Mouse (Mus musculus): ENCODE results near the gene Setd5. TPM values are rescaled to one million over a fixed set of nuclear protein-coding genes. Genes with fewer than 3 reads are reported as not detected.
A peak's percentile ranks its signal among the peaks of the same experiment; 100 is the strongest.

The Setd5 gene
- polyA plus RNA-seq, 1 experiment = 22.5 TPM

DNA sequence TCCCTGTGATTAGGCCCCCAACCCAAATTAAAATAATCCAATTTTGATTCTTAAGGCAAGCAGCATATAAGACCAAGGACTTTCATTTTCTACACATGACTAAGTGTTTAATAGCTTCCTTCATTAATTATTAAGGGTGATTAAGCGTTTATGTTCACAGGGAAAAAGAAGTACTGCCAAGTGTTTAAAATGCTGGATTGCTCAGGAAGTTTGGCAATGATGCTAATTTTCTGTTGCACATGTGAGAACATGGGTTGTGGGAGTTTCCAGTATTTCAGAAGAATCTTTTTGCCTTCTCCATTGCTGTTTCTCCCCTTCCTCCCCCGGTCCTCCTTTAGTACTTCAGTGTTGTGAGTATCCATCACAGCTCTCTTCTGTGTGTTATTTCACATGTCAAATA is 44.0 kb upstream of the Setd5 start:
- DNase-seq (ENCODE audit: low read depth in 1 of 2, low spot score in 2 of 2) = no peak
- no peaks in the 10 kb centered on the region for H3K4me1 ChIP-seq (ENCODE audit: control insufficient read depth, insufficient read depth, insufficient read length)
- H3K27ac ChIP-seq (ENCODE audit: insufficient read depth, low read length) = no peak overlapping the region
- WGBS = 86% methylated on average over 2 of the region's 2 CpGs
- no peak for TF ChIP-seq CTCF (IDR thresholded peaks at IDR 0.05; ENCODE audit: extremely low read depth, insufficient read depth, insufficient read length, insufficient replicate concordance)
- TF ChIP-seq POLR2A (IDR thresholded peaks at IDR 0.05; ENCODE audit: low read depth, low read length) = no peak
- H3K4me3 ChIP-seq (ENCODE audit: extremely low read depth, insufficient read depth, insufficient read length) = no peak overlapping the region
- H3K36me3 ChIP-seq (ENCODE audit: control insufficient read depth, insufficient read depth, low read length) = no peaks in the 10 kb centered on the region
- H3K27me3 ChIP-seq (ENCODE audit: control insufficient read depth, insufficient read depth, low read length) = no peaks in the 10 kb centered on the region

DNA sequence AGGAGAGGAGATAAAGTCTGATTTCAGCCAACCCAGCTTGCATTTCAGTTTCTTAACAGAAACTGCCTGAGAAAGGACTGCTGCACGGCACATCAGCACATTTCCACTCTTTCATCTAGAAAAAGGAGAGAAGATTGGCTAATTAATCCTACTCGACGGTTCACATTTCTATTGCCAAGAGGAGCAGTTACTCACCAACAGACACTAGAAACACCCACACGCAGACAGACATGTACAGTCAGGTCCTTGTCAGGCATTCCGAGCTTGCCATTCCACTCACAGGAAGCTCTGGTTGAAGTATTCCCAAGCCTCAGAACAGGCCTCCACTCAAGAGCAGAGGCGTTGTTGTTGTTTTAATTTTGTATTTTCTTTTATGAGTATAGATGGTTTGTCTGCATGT is 42.7 kb upstream of the Setd5 start:
- WGBS = 89% methylated on average over 6 of the region's 6 CpGs
- no peak overlapping the region for H3K4me3 ChIP-seq (ENCODE audit: extremely low read depth, insufficient read depth, insufficient read length)
- no peaks in the 10 kb centered on the region for H3K4me1 ChIP-seq (ENCODE audit: control insufficient read depth, insufficient read depth, insufficient read length)
- DNase-seq (ENCODE audit: low read depth in 1 of 2, low spot score in 2 of 2) = no peak
- no peaks in the 10 kb centered on the region for H3K27me3 ChIP-seq (ENCODE audit: control insufficient read depth, insufficient read depth, low read length)
- no peaks in the 10 kb centered on the region for H3K36me3 ChIP-seq (ENCODE audit: control insufficient read depth, insufficient read depth, low read length)
- TF ChIP-seq POLR2A (IDR thresholded peaks at IDR 0.05; ENCODE audit: low read depth, low read length) (no peak), CTCF (IDR thresholded peaks at IDR 0.05; ENCODE audit: extremely low read depth, insufficient read depth, insufficient read length, insufficient replicate concordance) (no peak)
- H3K27ac ChIP-seq (ENCODE audit: insufficient read depth, low read length) = no peak overlapping the region

DNA sequence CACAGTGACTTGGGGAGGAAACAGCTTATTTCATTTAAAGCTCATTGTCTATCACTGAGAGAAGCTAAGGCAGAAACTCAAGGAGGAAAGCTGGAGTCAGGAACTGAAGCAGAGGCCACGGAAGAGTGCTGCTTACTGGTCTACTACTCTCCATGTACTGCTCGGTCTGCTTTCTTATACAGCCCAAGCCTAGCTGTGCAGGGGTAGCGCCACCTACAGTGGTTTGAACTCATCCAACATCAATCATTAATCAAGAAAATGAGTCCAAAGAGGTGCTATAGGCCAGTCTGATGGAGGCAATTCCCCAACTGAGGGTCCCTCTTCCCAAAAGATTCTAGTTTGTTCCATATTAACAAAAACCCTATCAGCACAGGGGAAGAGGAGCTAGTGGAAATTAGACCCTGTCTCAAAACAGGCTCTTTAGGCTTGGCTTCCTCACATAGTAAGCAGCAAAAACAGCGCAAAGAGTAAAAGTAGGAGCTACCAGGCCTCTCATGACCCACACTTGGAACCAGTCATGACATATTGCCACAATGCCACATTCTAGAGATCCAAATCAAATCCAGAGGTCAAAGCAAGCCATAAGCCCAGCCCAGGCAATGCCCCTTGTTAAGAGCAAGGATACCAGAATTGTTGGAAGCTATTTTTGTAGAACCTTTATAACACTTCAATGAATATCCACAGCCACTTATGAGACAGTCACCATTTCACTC is 40.5 kb upstream of the Setd5 start:
- WGBS = 84% methylated on average over 4 of the region's 4 CpGs
- H3K27ac ChIP-seq (ENCODE audit: insufficient read depth, low read length) = no peak overlapping the region
- TF ChIP-seq POLR2A (IDR thresholded peaks at IDR 0.05; ENCODE audit: low read depth, low read length) = no peak
- no peak for TF ChIP-seq CTCF (IDR thresholded peaks at IDR 0.05; ENCODE audit: extremely low read depth, insufficient read depth, insufficient read length, insufficient replicate concordance)
- H3K4me3 ChIP-seq (ENCODE audit: extremely low read depth, insufficient read depth, insufficient read length) = no peak overlapping the region
- no peaks in the 10 kb centered on the region for H3K4me1 ChIP-seq (ENCODE audit: control insufficient read depth, insufficient read depth, insufficient read length)
- H3K27me3 ChIP-seq (ENCODE audit: control insufficient read depth, insufficient read depth, low read length) = no peaks in the 10 kb centered on the region
- no peaks in the 10 kb centered on the region for H3K36me3 ChIP-seq (ENCODE audit: control insufficient read depth, insufficient read depth, low read length)
- DNase-seq (ENCODE audit: low read depth in 1 of 2, low spot score in 2 of 2) = no peak

DNA sequence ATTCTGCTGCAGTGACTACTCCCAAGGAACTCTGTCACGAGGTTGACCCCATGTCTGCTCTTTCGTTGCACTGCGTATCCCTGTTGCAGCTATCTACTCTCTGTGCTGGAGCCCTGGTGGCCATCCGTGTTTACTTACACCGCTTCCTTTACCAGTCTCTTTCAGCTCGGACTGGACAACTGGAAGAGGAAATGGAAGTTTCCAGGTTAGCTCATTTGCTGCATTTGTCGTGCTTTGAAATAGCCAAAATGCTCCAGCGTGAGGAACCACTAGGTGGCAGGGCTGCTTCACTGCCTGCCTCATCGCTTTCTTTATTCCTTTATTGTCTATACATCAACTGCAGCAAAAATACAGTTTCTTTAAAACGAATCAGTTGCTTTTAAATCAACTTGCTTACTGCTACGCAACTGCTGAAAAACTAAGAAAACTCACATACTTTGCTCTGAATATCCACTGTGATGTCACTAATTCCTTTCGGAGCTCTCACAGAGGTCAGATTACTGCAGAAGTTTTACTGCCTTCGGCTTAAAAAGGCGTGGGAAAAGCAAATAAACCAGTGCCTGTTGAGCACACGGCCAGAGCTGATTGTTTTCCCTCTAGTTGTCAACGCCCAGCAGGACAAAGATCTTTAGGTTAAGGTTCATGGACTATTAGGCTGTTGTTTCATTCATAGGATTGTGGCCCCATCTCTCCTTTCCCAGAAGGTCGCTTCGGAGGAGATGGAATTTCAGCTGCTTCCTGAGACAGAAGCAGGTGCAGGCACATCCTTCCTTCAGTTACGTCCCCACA is 39.0 kb upstream of the Setd5 start:
- Histone ChIP-seq H3K36me3 (ENCODE audit: control insufficient read depth, insufficient read depth, low read length) (no peaks in the 10 kb centered on the region), H3K4me3 (ENCODE audit: extremely low read depth, insufficient read depth, insufficient read length) (no peak overlapping the region), H3K27ac (ENCODE audit: insufficient read depth, low read length) (0 out of 2 replicates have a peak overlapping the region, but pooled peaks have one; percentile 7), H3K4me1 (ENCODE audit: control insufficient read depth, insufficient read depth, insufficient read length) (no peaks in the 10 kb centered on the region), H3K27me3 (ENCODE audit: control insufficient read depth, insufficient read depth, low read length) (no peaks in the 10 kb centered on the region)
- no peak for TF ChIP-seq POLR2A (IDR thresholded peaks at IDR 0.05; ENCODE audit: low read depth, low read length)
- TF ChIP-seq CTCF (IDR thresholded peaks at IDR 0.05; ENCODE audit: extremely low read depth, insufficient read depth, insufficient read length, insufficient replicate concordance) = peak; percentile 85; the same call in 1 of the 2 replicates
- 24% methylated on average over 19 of the region's 19 CpGs for WGBS
- DNase-seq (ENCODE audit: low read depth in 1 of 2, low spot score in 2 of 2) = peak; percentile 38 to 65

DNA sequence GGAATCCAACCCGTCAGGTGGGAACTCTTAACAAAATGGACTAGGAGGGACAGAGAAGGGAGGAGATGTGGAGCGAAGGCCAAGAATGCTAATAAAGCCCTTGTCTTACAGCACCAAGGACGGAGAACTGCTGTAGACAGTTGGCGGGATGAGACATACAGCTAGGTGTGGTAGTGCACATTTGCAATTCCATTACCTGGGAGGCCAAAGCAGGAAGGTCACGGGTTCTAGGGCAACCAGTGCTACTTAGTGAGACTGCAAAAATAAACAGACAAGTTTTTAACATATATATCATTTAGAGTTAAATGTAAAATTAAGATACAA is 38.5 kb upstream of the Setd5 start:
- Histone ChIP-seq H3K27ac (ENCODE audit: insufficient read depth, low read length) (no peak overlapping the region), H3K27me3 (ENCODE audit: control insufficient read depth, insufficient read depth, low read length) (no peaks in the 10 kb centered on the region), H3K4me1 (ENCODE audit: control insufficient read depth, insufficient read depth, insufficient read length) (no peaks in the 10 kb centered on the region), H3K36me3 (ENCODE audit: control insufficient read depth, insufficient read depth, low read length) (no peaks in the 10 kb centered on the region), H3K4me3 (ENCODE audit: extremely low read depth, insufficient read depth, insufficient read length) (no peak overlapping the region)
- DNase-seq (ENCODE audit: low read depth in 1 of 2, low spot score in 2 of 2) = no peak
- no peak for TF ChIP-seq CTCF (IDR thresholded peaks at IDR 0.05; ENCODE audit: extremely low read depth, insufficient read depth, insufficient read length, insufficient replicate concordance)
- TF ChIP-seq POLR2A (IDR thresholded peaks at IDR 0.05; ENCODE audit: low read depth, low read length) = no peak
- WGBS = 83% methylated on average over 5 of the region's 5 CpGs

DNA sequence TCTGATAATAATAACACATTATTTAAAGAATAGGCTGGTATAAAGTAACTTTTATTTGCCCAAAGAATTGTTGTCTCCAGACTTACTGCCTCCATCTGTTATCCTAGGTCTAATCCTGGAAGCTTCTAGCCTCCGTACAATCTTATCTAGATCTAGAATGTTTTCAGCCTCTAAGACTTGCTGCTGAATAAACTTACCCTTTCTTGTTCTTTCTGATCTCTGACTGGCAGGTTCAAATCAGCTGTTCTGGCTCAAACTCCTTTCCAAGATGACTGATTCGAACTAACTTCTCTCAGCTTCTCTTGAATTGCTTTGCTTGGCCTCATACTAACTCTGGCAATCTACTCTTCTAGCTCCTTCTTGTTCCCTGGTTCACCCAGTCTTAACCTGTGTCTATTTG is 36.8 kb upstream of the Setd5 start:
- Histone ChIP-seq H3K27me3 (ENCODE audit: control insufficient read depth, insufficient read depth, low read length) (no peaks in the 10 kb centered on the region), H3K27ac (ENCODE audit: insufficient read depth, low read length) (no peak overlapping the region), H3K36me3 (ENCODE audit: control insufficient read depth, insufficient read depth, low read length) (no peaks in the 10 kb centered on the region), H3K4me1 (ENCODE audit: control insufficient read depth, insufficient read depth, insufficient read length) (peaks cover 7% of the 10 kb centered on the region; the same call in 1 of the 2 replicates), H3K4me3 (ENCODE audit: extremely low read depth, insufficient read depth, insufficient read length) (no peak overlapping the region)
- no peak for TF ChIP-seq CTCF (IDR thresholded peaks at IDR 0.05; ENCODE audit: extremely low read depth, insufficient read depth, insufficient read length, insufficient replicate concordance)
- no peak for TF ChIP-seq POLR2A (IDR thresholded peaks at IDR 0.05; ENCODE audit: low read depth, low read length)
- DNase-seq (ENCODE audit: low read depth in 1 of 2, low spot score in 2 of 2) = no peak
- WGBS = 85% methylated on average over 2 of the region's 2 CpGs
